Mouse (Mus musculus) liver, adult (tissue): ENCODE results near the gene Adipor2.

Source experiments
- GATA4 ChIP-seq: IDR thresholded peaks from 2 replicates; pipeline ENCODE4 v1.6.1; 2014; ENCODE audit warnings: mild to moderate bottlenecking, low read length; ENCODE audit not compliant: insufficient replicate concordance

The Adipor2 gene

DNA sequence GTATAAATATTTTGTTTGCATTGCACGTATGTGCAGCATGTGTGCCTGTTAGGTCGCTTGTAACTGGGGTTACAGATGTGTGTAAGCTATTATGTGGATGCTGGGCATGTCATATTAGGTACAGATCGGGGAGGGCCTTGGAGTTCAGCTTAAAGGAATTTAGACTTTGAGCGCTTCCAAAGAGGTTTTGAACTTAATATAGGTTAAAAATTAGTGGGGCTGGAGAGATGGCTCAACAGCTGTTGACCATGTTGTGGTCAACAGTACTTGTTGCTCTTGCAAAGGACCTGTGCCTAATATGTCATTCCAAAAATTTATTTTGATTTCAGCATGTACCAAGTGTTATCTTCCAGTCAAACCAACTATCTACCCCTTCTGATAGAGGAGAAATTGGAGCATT is 12.7 kb downstream of the Adipor2 start:
- TF ChIP-seq GATA4: no peak

DNA sequence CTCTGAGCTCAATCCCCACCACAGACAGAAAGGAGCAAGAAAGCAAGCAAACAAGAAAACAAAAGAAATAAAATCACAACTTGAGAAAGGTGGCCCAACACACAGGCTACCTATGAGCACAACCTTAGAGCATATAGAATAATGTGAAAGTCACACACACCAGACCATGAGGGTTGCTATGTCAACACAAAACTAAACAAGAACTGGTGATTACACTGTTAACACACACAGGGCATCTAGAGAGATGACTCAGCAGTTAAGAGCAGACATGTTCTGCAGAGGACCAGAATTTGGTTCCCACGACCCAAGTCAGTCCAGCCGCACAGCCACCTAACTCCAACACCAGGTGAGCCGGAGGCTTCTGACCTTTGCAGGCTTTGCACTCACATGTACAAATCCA is 14.5 kb downstream of the Adipor2 start:
- no peak for TF ChIP-seq GATA4

DNA sequence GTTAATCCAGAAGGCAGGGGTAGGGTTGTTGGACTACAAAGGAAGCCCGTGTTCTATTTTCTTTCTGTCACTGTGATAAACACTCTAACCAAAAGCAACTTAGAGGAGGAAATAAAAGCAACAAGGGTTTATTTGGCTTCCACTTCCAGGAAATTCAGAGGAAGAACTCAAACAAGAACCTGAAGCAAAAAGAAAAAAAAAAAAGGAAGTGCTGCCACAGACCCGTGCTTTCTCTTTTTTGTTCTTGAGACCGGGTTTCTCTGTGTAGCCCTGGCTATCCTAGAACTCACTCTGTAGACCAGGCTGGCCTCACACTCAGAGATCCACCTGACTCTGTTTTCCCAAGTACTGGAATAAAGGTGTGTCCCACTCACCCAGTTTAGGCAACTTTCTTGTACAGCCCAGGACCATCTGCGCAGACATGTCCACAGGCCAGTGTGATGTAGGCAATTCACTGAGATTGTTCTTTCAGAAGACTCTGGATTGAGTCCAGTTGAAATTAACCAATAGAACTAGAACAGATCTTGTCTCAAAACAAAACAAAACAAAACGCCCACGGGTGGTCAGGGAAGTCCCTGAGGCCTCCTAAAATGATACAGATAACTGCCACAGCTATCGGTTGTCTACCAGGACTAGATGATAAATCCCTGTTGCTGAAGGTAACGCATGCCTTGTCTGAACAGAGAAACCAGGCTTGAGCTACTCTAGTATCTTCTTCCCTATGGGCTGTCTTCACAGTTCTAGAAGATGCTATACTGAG is 15.8 kb downstream of the Adipor2 start:
- TF ChIP-seq GATA4: no peak

DNA sequence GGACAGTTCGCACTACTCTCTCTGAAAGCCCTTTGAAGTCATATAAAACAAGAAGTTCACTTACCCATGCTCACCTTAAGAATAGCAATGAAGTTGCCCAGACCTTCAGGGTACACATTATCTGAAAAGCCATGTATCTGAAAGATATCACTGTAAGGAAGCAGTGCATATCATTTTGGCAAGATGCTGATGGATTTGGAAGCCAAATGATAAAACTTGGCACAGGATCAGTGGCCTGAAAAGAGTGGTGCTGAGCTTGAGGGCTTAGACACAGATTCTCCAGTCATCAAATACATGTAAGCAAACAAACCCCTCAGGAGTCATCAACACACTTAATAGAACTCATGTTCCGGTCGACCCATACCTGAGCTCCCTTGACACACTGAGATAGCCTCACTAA is 16.9 kb downstream of the Adipor2 start:
- TF ChIP-seq GATA4: no peak; the same call in 1 of the 2 replicates

DNA sequence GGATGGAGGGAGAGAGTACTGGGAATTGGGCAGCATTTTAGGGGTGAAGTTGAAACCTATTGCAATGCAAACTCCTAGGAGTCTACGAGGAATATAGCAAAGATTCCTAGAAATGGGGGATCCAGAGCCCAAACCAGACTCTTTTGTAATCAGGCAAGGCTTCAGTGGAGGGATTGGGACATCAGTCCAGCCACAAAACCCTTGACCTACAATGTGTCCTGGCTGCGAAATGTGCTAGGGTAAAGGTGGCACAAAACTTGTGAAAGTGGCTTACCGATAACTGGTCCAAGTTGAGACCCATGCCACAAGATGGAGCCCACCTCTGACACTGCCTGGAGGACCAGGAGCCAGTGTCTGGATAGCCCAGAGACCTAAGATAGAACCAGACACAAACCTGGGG is 18.1 kb downstream of the Adipor2 start:
- TF ChIP-seq GATA4: no peak

DNA sequence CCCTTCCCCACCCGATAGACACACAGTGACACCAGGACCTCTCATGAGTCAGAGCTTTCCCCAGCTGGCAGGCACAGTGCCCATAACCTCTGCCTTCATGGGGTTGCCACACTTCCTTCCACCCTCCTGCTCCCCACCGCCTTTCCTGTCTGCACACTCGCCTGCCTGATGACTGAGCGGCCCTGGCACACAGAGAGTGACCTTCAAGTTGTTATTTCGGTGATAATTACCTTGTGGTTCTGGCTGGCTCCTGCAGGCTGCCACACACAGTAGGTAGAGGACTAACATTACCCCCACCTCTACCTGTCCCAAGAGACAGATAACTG is 21.2 kb downstream of the Adipor2 start:
- peak; percentile 16; the same call in 1 of the 2 replicates for TF ChIP-seq GATA4

DNA sequence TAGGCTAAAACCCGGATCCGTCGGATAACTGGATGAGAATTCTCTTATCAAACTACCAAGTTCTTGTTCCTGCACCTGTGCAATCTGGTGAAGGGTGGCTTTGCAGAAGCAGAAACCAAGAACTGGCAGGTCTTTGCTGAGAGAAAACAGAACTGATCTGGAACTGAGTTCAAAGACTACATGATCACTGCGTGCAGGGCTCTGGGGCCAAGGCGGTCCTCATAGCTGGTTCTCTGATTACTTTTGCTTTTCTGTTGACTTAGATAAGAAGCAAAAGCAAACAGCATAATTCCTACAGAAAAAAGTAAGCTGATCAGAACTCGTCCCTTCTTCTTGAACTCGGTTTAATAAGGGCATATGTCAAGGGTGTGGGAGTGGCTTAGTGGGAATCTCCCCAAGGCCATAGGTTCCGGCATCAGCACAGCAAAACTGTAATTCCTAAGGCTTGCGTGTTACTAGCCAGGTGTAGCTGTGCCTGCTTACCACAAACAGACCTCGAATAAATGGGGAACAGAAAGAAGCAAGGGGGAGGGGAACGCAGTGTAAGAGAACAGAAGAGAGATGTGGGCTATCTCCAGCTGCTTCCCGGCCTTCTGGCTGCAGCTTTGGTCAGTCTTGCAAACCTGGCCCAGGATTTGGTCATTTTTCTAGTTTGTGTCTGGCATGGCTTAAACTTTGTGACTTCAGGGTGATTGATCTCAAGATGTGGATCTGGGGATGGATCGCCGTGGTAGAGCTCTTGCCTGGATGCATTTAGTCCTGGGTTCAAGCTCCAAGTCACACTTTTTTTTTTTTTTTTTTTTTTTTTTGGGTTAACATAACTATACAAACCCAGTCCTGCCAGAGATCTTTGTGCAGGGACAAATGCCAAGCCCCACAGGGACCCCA is 21.8 kb downstream of the Adipor2 start:
- peak; percentile 42; the same call in 1 of the 2 replicates for TF ChIP-seq GATA4

DNA sequence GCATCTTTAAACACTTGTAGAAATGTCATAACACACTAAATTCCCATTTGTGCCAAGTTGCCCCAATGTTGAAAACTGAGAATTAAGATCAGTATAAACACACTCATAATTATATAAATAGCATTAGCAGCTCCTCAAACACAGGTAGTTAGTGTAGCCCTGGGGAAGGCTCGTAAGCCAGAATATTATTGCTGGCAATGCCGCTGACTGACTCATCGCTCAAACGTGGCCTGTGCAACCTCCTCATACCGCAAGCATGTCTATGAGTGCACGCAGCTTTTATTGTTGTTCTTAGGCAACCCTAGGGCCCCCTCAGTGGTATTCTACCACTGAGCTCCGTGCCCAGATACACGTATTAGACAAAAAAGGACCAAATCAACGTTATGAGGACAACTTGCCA is 24.7 kb downstream of the Adipor2 start:
- no peak for TF ChIP-seq GATA4

DNA sequence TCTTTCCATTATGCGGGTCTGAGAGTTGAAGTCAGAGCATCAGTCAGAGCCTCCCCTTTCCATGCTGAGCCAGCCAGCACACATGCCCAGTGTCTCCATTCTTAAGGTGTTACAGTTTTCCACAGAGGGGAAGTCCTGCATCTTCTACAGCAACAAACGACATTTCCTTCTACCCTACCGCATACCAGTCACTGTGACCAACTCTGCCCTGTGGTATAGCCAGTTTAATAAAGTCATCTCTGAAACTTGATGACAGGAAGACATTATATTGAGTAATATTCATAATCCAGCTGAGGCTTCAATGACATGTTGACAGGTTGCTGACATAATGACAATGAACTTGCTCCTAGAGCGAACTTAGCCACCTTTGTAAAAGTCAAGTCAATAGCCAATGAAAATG is 26.8 kb downstream of the Adipor2 start:
- no peak for TF ChIP-seq GATA4

DNA sequence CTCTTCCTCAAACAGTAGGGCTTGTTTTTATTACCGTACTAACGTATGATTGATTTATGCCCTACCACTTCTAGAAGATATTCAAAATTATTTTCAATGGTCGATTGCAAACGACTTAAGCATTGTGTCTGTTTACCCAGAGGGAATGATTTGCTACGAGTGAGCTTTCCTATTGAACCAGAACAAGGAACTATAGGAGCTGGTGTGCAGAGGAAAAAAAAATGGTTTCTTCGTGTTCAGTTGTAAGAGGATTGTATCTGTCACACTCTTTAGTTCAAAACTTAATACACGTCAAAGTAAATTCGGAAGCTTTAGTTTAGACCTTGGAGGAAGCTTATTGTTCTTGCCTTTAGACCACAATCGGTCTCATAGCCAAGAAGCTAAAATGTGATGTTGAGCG is 28.4 kb downstream of the Adipor2 start:
- no peak for TF ChIP-seq GATA4

DNA sequence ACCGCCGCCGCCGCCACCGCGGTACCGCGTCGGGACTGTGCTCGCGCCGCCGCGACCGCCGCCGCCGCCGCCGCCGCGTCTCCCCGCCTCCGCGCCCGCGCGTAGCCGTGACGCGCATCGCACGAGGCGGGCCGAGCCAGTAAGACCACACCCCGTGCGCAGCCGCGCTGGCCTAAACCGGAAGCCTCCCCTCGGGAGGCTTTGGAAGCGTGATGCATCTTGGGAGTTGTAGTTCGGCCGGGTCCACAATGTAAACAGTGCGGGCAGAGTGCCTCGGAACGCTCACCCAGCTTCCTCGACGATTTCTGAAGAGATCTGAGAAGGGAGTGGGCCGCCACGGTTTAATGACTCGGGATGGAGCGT is 28.9 kb downstream of the Adipor2 start:
- no peak for TF ChIP-seq GATA4

DNA sequence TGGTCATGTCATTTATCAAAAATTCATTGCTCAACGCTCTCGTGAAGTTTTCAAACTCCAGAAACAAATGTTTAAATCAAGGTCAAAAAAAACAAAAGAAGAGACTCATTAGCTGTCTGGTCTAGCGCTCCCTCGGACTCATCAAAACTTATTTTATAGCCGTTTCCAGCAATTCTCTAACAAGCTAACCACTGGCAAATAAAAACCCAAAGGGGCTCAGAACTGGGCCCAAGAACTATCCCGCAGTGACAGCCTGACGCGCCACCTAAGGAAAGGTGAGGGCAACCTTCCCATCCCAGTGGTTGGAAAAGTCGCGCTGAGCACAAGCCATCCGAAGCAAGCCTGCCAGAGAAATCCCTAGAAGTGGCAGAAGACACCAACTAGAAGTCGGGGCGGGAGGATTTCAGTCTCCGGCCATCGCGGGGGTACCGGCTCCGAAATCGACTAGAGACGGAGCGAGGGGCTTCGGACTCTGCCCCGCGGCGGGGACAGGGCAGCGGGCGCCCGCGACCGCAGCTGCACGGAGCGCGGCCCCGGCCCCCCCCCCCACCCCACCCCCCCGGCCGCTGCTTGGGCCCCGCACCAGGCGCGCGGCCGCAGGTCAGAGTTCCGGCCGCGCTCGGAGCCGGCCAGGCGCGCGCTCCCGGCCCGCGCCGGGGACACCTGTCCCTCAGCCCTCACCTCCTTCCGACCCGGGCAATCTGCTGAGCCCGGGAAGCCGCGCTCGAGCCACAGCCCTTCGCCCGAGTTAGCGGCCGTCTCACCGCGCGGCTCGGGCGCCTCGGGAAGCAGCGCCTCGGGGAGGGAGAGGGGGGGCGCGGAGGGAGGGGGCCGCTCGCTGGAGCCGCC is 29.5 kb downstream of the Adipor2 start:
- no peak for TF ChIP-seq GATA4

DNA sequence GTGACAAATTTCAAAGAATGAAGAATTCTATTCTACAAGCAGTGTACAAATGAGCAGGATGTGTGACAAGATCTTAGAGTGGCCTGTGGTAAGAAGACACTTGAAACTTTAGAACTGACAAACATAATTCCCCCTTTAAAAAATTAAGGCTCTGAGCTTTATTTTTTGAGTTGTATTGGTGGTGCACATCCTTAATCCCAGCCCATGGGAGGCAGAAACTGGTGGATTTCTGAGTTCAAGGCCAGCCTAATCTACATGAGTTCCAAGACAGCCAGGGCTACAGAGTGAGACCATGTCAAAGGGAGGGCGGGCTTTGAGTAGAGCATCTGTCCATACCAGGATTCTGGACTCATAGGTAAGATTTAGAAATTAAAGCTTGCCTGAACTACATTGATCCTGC is 30.7 kb downstream of the Adipor2 start:
- no peak for TF ChIP-seq GATA4

DNA sequence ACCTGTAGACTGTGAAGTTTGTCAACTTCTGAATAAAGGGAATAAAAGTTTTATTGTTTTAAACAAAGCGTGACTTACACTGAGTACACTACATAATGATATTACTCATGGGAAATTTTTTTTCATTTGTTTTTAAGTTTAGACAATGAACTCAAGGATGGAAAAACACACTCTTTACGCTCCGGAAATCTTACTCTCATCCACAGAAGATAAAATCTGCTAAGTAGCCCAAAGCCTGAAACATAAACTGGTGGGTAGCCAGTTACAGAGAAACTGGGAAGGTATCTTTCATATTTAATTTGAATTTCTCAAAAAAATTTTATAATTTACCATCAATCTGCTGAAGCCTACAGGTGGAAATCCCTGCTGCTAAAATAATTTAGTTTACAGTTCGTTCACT is 31.1 kb downstream of the Adipor2 start:
- no peak for TF ChIP-seq GATA4

DNA sequence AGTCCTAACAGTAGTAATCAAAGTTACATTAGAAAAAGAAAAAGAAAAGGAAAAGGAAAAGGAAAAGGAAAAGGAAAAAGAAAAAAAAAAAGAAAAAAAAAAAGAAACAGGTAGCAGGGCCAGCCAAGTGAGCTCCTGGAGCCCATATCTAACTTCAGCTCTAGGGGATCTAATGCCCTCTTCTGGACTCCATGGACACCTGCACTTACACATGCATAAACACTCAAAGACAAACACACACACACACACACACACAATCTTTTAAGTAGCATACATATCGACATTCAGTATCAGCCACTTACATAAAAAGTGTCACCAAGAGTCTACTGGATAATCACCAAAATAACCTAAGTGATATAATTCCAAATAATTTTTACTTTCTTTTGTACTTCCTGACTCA is 31.8 kb downstream of the Adipor2 start:
- no peak for TF ChIP-seq GATA4

DNA sequence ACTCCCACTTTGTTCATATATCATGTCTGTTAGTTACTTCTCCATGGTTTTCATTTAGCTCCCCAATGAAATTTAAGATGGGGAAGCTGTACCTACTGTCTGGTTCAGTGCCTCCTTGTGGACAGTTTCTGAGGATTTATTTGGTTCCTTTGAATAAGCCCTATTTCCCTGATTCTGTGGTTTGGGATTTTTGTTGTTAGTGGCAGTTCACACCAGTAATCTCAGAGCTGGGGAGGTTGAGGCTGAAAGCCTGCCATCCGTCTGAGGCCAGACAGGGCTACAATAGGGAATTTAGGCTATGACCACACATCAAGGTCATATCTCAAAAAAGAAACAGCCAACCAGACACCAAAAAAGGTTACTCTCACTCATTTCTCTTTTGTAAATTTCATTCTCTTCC is 38.9 kb downstream of the Adipor2 start:
- no peak for TF ChIP-seq GATA4
